ENCODE assay signal across 8 mouse cellular contexts in the genomic region with DNA sequence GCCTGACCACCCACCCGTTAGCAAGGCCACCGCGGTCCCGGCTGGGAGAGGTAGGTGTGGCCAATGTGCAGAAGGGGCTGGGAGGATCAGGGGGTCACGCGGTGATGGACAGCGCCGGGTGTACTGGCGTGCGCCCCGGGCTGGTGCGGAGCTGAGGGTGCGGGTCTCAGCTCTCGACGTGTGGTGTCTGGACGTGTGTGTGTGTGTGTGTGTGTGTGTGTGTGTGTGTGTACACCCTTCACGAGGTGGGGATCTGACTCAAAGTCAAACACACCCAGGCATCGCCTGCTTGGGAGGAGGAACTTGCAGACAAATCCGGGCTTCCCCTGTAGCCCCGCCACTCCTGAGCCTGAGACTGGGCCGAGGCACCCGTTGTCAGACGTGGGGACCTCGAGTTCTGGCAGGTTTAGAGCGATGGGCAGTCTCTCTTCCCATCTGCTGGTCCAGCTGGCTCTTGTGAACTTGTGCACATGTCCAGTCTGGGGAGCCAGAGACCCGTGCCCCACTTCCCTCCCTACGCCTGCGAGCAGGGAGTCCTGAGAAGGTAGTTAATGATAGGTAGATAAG. TPM values are rescaled to one million over a fixed set of nuclear protein-coding genes. Genes with fewer than 3 reads are reported as not detected.
DNase-seq lines count a peak whose midpoint lies in the region; ATAC-seq and TF ChIP-seq lines count a peak whose summit lies in the region.

A gene (minus strand): TSS at position 59 of the 567 bp plus-strand sequence.

- no peak for DNase-seq in layer of hippocampus, adult 8-10 months (ENCODE audit: low spot score in 2 of 2)
- no peak for DNase-seq in layer of hippocampus, adult 11-12 months (ENCODE audit: low spot score)
- DNase-seq in adrenal gland, postnatal 36 days, result peak; percentile 49 to 70
- peak; percentile 45 for DNase-seq in hindbrain, embryonic 11.5 days (ENCODE audit: low spot score)
- DNase-seq in limb, embryonic 14.5 days (ENCODE audit: low spot score), result no peak
- no peak for DNase-seq in thymus, postnatal 36 days

- peak within 1 kb of the TSS; percentile 99 for H3K4me2 ChIP-seq in forebrain, embryonic 15.5 days (replicated peaks)
- H3K4me2 ChIP-seq in hindbrain, embryonic 11.5 days (replicated peaks; ENCODE audit: low read depth, low read length), result peak within 1 kb of the TSS; percentile 64
- H3K4me2 ChIP-seq in limb, embryonic 14.5 days (replicated peaks; ENCODE audit: low read depth, low read length, severe bottlenecking), result peak within 1 kb of the TSS; percentile 86
- H3K4me2 ChIP-seq in neural tube, embryonic 15.5 days, result peak within 1 kb of the TSS; percentile 95

- H3K36me3 ChIP-seq in forebrain, embryonic 15.5 days, result no peaks in the 10 kb centered on the region
- H3K36me3 ChIP-seq in hindbrain, embryonic 11.5 days (ENCODE audit: control insufficient read depth, insufficient read depth, low read length), result no peaks in the 10 kb centered on the region
- H3K36me3 ChIP-seq in limb, embryonic 14.5 days (ENCODE audit: control insufficient read depth, insufficient read depth, low read length), result no peaks in the 10 kb centered on the region
- no peaks in the 10 kb centered on the region for H3K36me3 ChIP-seq in neural tube, embryonic 15.5 days

- peak within 1 kb of the TSS; percentile 71 for H3K4me3 ChIP-seq in forebrain, embryonic 15.5 days
- peak within 1 kb of the TSS; percentile 32 for H3K4me3 ChIP-seq in hindbrain, embryonic 11.5 days (ENCODE audit: low read depth, low read length)
- peak within 1 kb of the TSS; percentile 55 for H3K4me3 ChIP-seq in limb, embryonic 14.5 days (replicated peaks; ENCODE audit: low read length)
- peak within 1 kb of the TSS; percentile 66 for H3K4me3 ChIP-seq in neural tube, embryonic 15.5 days (replicated peaks)

- H3K4me1 ChIP-seq in forebrain, embryonic 15.5 days, result peaks cover 61% of the 10 kb centered on the region
- peaks cover 2% of the 10 kb centered on the region; the same call in 1 of the 2 replicates for H3K4me1 ChIP-seq in hindbrain, embryonic 11.5 days (replicated peaks; ENCODE audit: control insufficient read depth, insufficient read depth, low read length)
- H3K4me1 ChIP-seq in limb, embryonic 14.5 days (ENCODE audit: control insufficient read depth, insufficient read depth, low read length), result peaks cover 5% of the 10 kb centered on the region
- H3K4me1 ChIP-seq in neural tube, embryonic 15.5 days, result peaks cover 58% of the 10 kb centered on the region

- H3K9me3 ChIP-seq in forebrain, embryonic 15.5 days, result no peaks in the 10 kb centered on the region
- H3K9me3 ChIP-seq in hindbrain, embryonic 11.5 days (ENCODE audit: control insufficient read depth, low read length), result no peaks in the 10 kb centered on the region
- no peaks in the 10 kb centered on the region for H3K9me3 ChIP-seq in limb, embryonic 14.5 days (ENCODE audit: control insufficient read depth, low read length)
- no peaks in the 10 kb centered on the region for H3K9me3 ChIP-seq in neural tube, embryonic 15.5 days (replicated peaks)

- 10% methylated on average over 28 of the region's 28 CpGs for WGBS in forebrain, embryonic 15.5 days
- whole genome bisulfite sequencing in hindbrain, embryonic 11.5 days, result 6% methylated on average over 26 of the region's 28 CpGs
- 10% methylated on average over 13 of the region's 28 CpGs for WGBS in limb, embryonic 14.5 days
- WGBS in neural tube, embryonic 15.5 days, result 6% methylated on average over 27 of the region's 28 CpGs

- peak within 1 kb of the TSS; percentile 27; the same call in 1 of the 2 replicates for H3K27ac ChIP-seq in forebrain, embryonic 15.5 days (replicated peaks)
- no peak within 1 kb of the TSS for H3K27ac ChIP-seq in hindbrain, embryonic 11.5 days (ENCODE audit: low read depth, low read length)
- H3K27ac ChIP-seq in limb, embryonic 14.5 days (replicated peaks; ENCODE audit: low read depth, low read length), result no peak within 1 kb of the TSS
- peak within 1 kb of the TSS; percentile 62 for H3K27ac ChIP-seq in neural tube, embryonic 15.5 days (replicated peaks)

- H3K9ac ChIP-seq in forebrain, embryonic 15.5 days (replicated peaks), result peak within 1 kb of the TSS; percentile 87
- peak within 1 kb of the TSS; percentile 32; the same call in 1 of the 2 replicates for H3K9ac ChIP-seq in hindbrain, embryonic 11.5 days (ENCODE audit: low read depth, low read length)
- H3K9ac ChIP-seq in limb, embryonic 14.5 days (ENCODE audit: low read depth, low read length, severe bottlenecking), result peak within 1 kb of the TSS; percentile 66
- H3K9ac ChIP-seq in neural tube, embryonic 15.5 days (replicated peaks), result peak within 1 kb of the TSS; percentile 76

- H3K27me3 ChIP-seq in forebrain, embryonic 15.5 days, result peaks cover 7% of the 10 kb centered on the region; the same call in 1 of the 2 replicates
- H3K27me3 ChIP-seq in hindbrain, embryonic 11.5 days (ENCODE audit: control insufficient read depth, insufficient read depth, low read length), result peaks cover 29% of the 10 kb centered on the region
- peaks cover 26% of the 10 kb centered on the region for H3K27me3 ChIP-seq in limb, embryonic 14.5 days (ENCODE audit: control insufficient read depth, insufficient read depth, low read length)
- peaks cover 12% of the 10 kb centered on the region for H3K27me3 ChIP-seq in neural tube, embryonic 15.5 days (replicated peaks)

- no peak for TF ChIP-seq POLR2A in limb, embryonic 14.5 days (IDR thresholded peaks at IDR 0.05; ENCODE audit: borderline replicate concordance, extremely low read depth, insufficient read depth, insufficient read length)

- ATAC-seq in forebrain, embryonic 15.5 days (replicated peaks), result no peak
- ATAC-seq in hindbrain, embryonic 11.5 days (ENCODE audit: low FRiP score), result no peak
- ATAC-seq in limb, embryonic 14.5 days (ENCODE audit: low FRiP score, low read depth), result peak; percentile 14; the same call in 1 of the 2 replicates
- peak; percentile 48 for ATAC-seq in neural tube, embryonic 15.5 days (ENCODE audit: low FRiP score)

RNA-seq across cellular contexts. Expression of the gene that starts here (rescaled TPM):
- 10 to 100 TPM; 57.2 to 76.1 (median 63.0) TPM for total RNA-seq in layer of hippocampus, adult 8-10 months (2022)
- 10 to 100 TPM; 25.0 to 36.5 TPM for total RNA-seq in adrenal gland, postnatal 36 days (2021)
- 15.8 and 16.4 TPM in 2 replicates for polyA plus RNA-seq in forebrain, embryonic 15.5 days (2015; fragmentation: Nextera tagmentation; extraction: Ambion mirVana)
- 2.4 and 2.8 TPM in 2 replicates for polyA plus RNA-seq in hindbrain, embryonic 11.5 days (2014; fragmentation: Nextera tagmentation; extraction: Ambion mirVana)
- 12.1 and 12.3 TPM in 2 replicates for polyA plus RNA-seq in limb, embryonic 14.5 days (2012; rRNA removed)
- polyA plus RNA-seq in limb, embryonic 14.5 days (2014; fragmentation: Nextera tagmentation; extraction: Ambion mirVana), result 11.7 and 13.4 TPM in 2 replicates
- polyA plus RNA-seq in neural tube, embryonic 15.5 days (2015; fragmentation: Nextera tagmentation; extraction: Ambion mirVana), result 28.7 and 31.1 TPM in 2 replicates

Comparison
In these comparisons a context has a peak if more than half of its experiments do, and no peak if none do; other contexts are left out.
1. DNase-seq: peak in adrenal gland, postnatal 36 days (2 of 2) and hindbrain, embryonic 11.5 days (single experiment); none in layer of hippocampus, adult 8-10 months (0 of 2), layer of hippocampus, adult 11-12 months (single experiment), limb, embryonic 14.5 days (single experiment) and thymus, postnatal 36 days (0 of 2).
2. ATAC-seq: peak in limb, embryonic 14.5 days (single experiment) and neural tube, embryonic 15.5 days (single experiment); none in forebrain, embryonic 15.5 days (single experiment) and hindbrain, embryonic 11.5 days (single experiment).
3. H3K27ac ChIP-seq: peak in forebrain, embryonic 15.5 days (single experiment) and neural tube, embryonic 15.5 days (single experiment); none in hindbrain, embryonic 11.5 days (single experiment) and limb, embryonic 14.5 days (single experiment).
4. H3K9ac ChIP-seq: peak in every context shown above with its lines; median percentile 87 in forebrain, embryonic 15.5 days; 76 in neural tube, embryonic 15.5 days; 66 in limb, embryonic 14.5 days; 32 in hindbrain, embryonic 11.5 days.
5. Peak in every context shown above with its lines, with median percentiles within 50 percentile points of each other: H3K4me2 ChIP-seq and H3K4me3 ChIP-seq.